Mouse (Mus musculus) embryonic facial prominence, embryonic 13.5 days (tissue): ENCODE measurements around the gene Fmo2. TPM values are rescaled to one million over a fixed set of nuclear protein-coding genes. Genes with fewer than 3 reads are reported as not detected.

ENCODE experiments used
- ATAC-seq: fragments of 200-750 bp; cut with Nextera tagmentation; 2 replicates; pipeline ENCODE4 v1.8.0; 2017; ENCODE audit warnings: low read depth; ENCODE audit not compliant: insufficient number of reproducible peaks, insufficient read depth, low FRiP score, low TSS enrichment
- H3K27ac ChIP-seq: fragments of 300-500 bp; sonication (generic); 2 replicates; pipeline ENCODE4 v1.5.1; 2015; ENCODE audit warnings: moderate library complexity, mild to moderate bottlenecking, inconsistent platforms
- H3K27me3 ChIP-seq: fragments of 300-500 bp; sonication (generic); 2 replicates; pipeline ENCODE4 v1.6.1; 2015; ENCODE audit warnings: mild to moderate bottlenecking, inconsistent platforms
- H3K36me3 ChIP-seq: fragments of 300-500 bp; sonication (generic); 2 replicates; pipeline ENCODE4 v1.6.1; 2015; ENCODE audit warnings: mild to moderate bottlenecking, inconsistent platforms
- H3K4me1 ChIP-seq: fragments of 300-500 bp; sonication (generic); 2 replicates; pipeline ENCODE4 v1.6.1; 2015; ENCODE audit warnings: inconsistent platforms
- H3K4me2 ChIP-seq: fragments of 300-500 bp; sonication (generic); 2 replicates; pipeline ENCODE4 v1.6.1; 2015; ENCODE audit warnings: moderate library complexity, mild to moderate bottlenecking, inconsistent platforms
- H3K4me3 ChIP-seq: fragments of 300-500 bp; sonication (generic); 2 replicates; pipeline ENCODE4 v1.5.1; 2015; ENCODE audit warnings: mild to moderate bottlenecking, inconsistent platforms
- H3K9ac ChIP-seq: fragments of 300-500 bp; sonication (generic); 2 replicates; pipeline ENCODE4 v1.6.1; 2015; ENCODE audit warnings: mild to moderate bottlenecking, inconsistent platforms
- H3K9me3 ChIP-seq: fragments of 300-500 bp; sonication (generic); 2 replicates; pipeline ENCODE4 v1.6.1; 2016; ENCODE audit warnings: inconsistent platforms
- WGBS: fragments of 180-500 bp; shearing (Covaris S2); methylation state at CpG from one replicate; pipeline ENCODE4 v1.1.7; 2015; ENCODE audit warnings: mixed read lengths; 5-methylcytosine and 5-hydroxymethylcytosine counted together
- polyA plus RNA-seq: library from polyadenylated mRNA; unstranded; fragments of >200 nt; fragmentation: Nextera tagmentation; extraction: Ambion mirVana; gene quantifications from 2 replicates; pipeline ENCODE4 v1.2.1, GENCODE M21; 2015

Fmo2 gene
- polyA plus RNA-seq, result 2.8 and 3.3 TPM in 2 replicates

DNA sequence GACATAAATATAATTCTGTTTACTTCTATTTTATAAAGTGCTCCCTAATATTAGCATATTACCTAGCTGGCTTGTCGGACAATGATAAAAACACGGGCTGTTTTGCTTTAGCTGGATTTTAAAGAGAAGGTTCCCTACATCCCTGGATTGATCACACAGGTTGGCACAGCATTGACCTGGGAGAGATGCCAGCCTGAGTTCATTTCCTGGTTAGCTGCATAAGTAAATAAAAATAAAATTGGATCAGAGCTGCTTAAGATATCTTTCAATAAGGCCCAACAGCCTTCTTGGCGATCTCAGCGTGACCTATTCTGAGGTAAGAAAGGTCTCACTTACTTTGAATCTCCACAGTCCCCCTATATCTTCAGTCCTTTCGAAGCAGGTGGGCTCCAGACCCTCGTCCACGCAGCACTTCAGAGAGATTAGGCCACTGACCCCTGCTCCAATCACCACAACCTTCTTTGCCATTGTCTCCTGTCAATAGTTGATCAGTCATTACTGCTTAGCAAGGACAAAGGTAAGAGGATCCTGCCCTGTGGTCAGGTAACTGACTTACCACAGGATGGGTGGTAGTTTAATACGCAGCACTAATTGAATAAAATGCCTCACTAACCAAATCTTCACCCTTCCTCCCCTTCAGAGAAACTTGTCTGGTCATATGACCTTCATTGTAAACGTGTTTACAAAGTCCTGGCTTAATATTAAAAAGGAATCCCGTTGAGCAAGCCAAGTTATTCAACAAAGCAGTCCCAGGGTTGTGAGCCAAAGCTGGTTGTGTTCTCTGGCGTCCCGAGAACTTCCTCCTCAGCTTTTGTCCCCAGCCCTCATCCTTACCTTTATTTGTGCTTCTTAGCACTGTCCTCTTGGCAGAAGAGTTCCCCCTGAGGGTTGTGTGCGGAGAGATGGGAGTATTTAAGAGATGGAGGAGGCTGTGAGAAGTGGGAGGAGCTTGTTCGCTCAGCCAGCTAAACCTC, at the start of gene Fmo2:
Gene Fmo2 (minus strand): TSS at position 889 of the 974 bp plus-strand sequence.
- ATAC-seq, result no peak
- Histone ChIP-seq H3K9me3 (no peaks in the 10 kb centered on the region), H3K27ac (no peak within 1 kb of the TSS), H3K4me1 (peaks cover 8% of the 10 kb centered on the region), H3K4me3 (no peak within 1 kb of the TSS), H3K36me3 (no peaks in the 10 kb centered on the region), H3K9ac (no peak within 1 kb of the TSS), H3K4me2 (no peak within 1 kb of the TSS), H3K27me3 (no peaks in the 10 kb centered on the region)
- WGBS, result 66% methylated on average over 14 of the region's 14 CpGs

DNA sequence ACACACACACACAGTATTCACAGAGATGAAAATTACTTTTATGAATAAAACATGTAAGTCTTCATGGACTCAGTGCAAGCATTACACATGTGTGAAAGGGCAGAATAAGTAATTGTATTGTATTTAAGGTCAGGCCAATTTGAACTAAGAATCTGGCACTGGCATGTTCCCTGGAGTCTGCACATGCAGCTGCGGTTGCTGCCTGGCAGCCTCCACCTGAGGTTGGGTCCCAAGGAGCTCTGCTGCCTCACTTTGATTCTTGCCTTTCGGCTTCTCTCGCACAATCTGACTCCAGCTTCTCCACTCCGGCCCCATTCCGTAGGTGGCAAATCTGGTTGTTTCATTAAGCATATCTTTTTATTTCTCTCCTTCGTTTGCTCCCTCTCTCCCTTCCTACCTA, 49.4 kb upstream of the Fmo2 start:
- 80% methylated on average over 6 of the region's 6 CpGs for WGBS
- no peak overlapping the region for H3K4me3 ChIP-seq
- no peak overlapping the region for H3K4me2 ChIP-seq
- H3K4me1 ChIP-seq, result no peaks in the 10 kb centered on the region; the same call in 1 of the 2 replicates
- H3K9me3 ChIP-seq, result no peaks in the 10 kb centered on the region
- no peaks in the 10 kb centered on the region for H3K36me3 ChIP-seq
- H3K27ac ChIP-seq, result no peak overlapping the region
- no peak for ATAC-seq
- no peak overlapping the region for H3K9ac ChIP-seq
- no peaks in the 10 kb centered on the region for H3K27me3 ChIP-seq

DNA sequence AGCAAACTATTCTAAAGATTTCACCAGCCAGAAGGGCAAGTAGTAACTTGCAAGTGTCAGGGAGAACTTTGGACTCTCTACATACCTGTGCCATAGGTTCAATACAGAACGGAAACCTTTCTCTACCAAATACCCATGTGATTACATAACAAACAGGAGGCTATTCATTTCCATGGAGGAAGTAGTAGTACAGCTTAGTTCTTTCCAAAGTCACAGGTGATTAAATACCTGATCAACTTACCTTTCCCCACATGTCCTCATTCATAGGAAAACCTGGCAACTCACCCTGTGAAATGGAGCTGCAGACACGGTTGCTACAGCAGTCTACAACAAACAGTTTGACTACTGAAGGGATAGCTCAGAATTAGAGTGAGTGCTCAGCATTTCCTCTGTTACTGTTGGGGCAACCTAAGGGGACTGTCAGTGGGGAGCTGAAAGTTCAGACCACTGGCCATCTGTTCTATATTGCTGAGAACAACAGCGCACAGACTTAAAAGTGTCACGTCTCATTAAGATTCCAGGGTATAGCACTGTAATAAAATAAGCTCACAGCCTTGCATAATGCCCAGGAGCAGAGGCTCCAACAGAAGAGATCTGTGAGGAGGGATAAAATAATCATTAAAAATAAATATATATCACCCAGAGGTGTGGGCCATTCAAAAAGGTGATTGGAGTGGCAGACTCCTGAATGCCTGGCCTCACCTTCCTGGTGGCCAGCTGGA, 48.5 kb upstream of the Fmo2 start:
- 45% methylated on average over 4 of the region's 4 CpGs for WGBS

DNA sequence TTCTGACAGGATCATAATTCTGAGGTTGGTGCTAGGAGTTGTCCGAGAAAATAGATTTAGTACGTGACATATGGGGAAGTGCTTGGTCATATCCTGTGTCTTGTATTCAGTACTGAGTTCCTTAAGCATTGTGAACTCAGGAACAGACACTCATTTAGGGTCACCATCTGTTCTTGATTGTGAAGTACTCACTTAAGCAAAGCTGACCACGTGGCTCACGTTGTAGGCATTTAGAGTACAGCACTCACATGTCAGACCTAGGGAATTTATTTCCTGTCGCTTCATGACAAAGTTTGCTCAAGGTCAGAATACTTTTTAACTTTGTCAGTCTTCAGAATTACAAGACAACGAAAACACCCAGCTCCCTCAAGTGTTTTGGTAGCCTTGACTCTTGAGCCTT, 45.2 kb upstream of the Fmo2 start:
- Histone ChIP-seq H3K9ac (no peak overlapping the region), H3K27ac (no peak overlapping the region), H3K27me3 (no peaks in the 10 kb centered on the region), H3K36me3 (no peaks in the 10 kb centered on the region), H3K9me3 (no peaks in the 10 kb centered on the region), H3K4me2 (no peak overlapping the region), H3K4me3 (no peak overlapping the region), H3K4me1 (no peaks in the 10 kb centered on the region; the same call in 1 of the 2 replicates)
- no peak for ATAC-seq
- 31% methylated on average over 6 of the region's 6 CpGs for WGBS

More for the DNA sequence above, 48.5 kb upstream of the Fmo2 start:
- no peak overlapping the region for H3K27ac ChIP-seq
- H3K4me2 ChIP-seq, result no peak overlapping the region
- no peaks in the 10 kb centered on the region; the same call in 1 of the 2 replicates for H3K4me1 ChIP-seq
- H3K9ac ChIP-seq, result no peak overlapping the region
- H3K27me3 ChIP-seq, result no peaks in the 10 kb centered on the region
- ATAC-seq, result peak; percentile 59
- no peaks in the 10 kb centered on the region for H3K36me3 ChIP-seq
- no peaks in the 10 kb centered on the region for H3K9me3 ChIP-seq
- no peak overlapping the region for H3K4me3 ChIP-seq

DNA sequence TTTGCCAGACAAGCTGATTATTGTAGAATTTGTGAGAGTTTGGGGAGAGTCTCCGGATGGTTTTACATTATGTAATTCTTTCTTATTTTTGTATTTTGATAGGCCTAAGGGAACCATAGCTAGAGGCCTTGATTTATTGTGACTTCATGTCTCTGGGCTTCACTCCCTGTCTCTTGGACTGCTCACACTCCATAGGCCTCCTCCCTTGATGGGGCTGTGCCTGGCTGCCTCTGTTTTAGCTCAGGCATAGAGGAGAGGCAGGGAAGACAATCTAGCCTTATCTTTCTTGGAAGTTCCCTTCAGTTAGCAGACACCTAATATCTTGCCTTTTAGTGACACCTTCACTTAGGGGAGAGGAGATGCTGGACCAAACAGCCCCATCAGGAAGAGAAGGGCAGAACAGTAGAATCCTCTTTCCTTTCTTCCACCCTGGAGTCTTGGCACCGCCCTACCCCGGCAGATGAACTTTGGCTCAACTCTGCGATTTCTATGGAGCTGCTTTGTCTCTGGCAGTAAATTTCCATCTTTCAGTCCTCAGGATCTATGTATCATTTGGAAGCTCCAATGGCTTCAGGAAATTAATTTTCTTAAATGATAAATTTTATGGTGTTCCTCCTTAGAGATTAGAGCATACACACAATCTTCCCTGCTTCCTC, 40.3 kb upstream of the Fmo2 start:
- Histone ChIP-seq H3K4me3 (no peak overlapping the region), H3K4me2 (no peak overlapping the region), H3K27ac (no peak overlapping the region), H3K36me3 (no peaks in the 10 kb centered on the region), H3K9ac (no peak overlapping the region), H3K9me3 (no peaks in the 10 kb centered on the region), H3K4me1 (no peaks in the 10 kb centered on the region), H3K27me3 (no peaks in the 10 kb centered on the region)
- ATAC-seq, result no peak
- WGBS, result 92% methylated on average over 4 of the region's 4 CpGs

DNA sequence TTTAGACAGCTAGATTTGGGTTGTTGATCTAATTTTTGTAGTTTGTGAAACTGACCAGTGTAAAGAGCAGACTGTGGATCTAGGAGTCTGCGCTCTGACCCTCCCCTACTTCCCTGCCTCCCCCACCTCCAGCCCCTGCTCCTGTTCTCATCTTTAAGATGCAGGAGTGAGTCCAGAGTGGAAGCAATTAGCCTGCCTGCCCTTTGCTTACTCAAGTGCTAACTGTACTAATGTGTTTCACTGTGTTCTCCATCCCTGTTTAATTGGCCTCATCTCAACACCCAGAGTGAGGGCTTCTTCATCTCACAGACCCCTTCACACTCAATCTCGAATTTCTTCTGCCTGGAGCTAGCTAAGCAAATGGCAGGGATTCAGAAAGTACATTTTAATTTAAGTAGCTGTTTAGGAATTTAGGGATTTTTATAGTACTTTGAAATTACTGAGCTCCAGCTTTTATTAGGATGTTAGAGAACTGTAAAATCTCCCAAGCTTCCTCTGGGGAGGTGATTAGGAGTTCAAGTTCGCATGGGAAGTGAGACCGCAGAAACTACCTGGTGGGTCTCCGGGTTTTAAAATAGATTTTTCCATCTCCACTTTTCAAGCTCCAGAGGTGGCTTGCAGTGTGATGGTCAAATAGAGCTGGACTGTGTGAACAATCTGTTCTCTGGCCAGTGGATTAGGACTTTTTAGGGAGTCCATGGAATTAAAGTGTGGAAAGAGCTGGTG, 39.6 kb upstream of the Fmo2 start:
- 75% methylated on average over 5 of the region's 5 CpGs for WGBS
- no peak overlapping the region for H3K27ac ChIP-seq
- no peak for ATAC-seq

DNA sequence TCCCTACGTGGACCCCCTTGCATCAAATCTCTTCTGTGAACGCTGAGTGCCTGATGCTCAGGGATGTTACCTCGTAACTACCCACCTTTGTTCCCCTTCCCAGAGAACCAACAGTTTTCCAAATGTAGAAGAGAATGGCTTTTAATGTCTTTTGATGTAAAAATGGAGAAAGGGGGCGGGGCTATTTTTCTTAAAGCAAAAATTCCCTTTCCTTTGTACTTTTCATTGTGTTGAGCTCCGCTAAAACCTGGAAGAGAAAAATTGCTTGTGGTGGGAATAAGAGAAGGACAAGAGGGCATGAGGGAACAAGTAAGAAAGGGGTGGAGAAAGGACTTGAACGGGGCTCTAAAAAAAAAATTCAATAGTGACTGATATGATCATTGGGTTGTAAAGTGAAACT, 38.9 kb upstream of the Fmo2 start, which contains the start of gene Fmo6:
Gene Fmo6 (minus strand): TSS at position 101 of the 400 bp plus-strand sequence.
- Histone ChIP-seq H3K4me1 (no peaks in the 10 kb centered on the region), H3K9me3 (no peaks in the 10 kb centered on the region), H3K4me2 (no peak within 1 kb of the TSS), H3K9ac (no peak within 1 kb of the TSS), H3K27ac (no peak within 1 kb of the TSS), H3K4me3 (no peak within 1 kb of the TSS), H3K27me3 (no peaks in the 10 kb centered on the region), H3K36me3 (no peaks in the 10 kb centered on the region)
- ATAC-seq, result no peak
- 78% methylated on average over 6 of the region's 6 CpGs for WGBS

More for the DNA sequence above, 39.6 kb upstream of the Fmo2 start:
- Histone ChIP-seq H3K4me1 (no peaks in the 10 kb centered on the region), H3K4me2 (no peak overlapping the region), H3K9me3 (no peaks in the 10 kb centered on the region), H3K36me3 (no peaks in the 10 kb centered on the region), H3K9ac (no peak overlapping the region), H3K4me3 (no peak overlapping the region), H3K27me3 (no peaks in the 10 kb centered on the region)

DNA sequence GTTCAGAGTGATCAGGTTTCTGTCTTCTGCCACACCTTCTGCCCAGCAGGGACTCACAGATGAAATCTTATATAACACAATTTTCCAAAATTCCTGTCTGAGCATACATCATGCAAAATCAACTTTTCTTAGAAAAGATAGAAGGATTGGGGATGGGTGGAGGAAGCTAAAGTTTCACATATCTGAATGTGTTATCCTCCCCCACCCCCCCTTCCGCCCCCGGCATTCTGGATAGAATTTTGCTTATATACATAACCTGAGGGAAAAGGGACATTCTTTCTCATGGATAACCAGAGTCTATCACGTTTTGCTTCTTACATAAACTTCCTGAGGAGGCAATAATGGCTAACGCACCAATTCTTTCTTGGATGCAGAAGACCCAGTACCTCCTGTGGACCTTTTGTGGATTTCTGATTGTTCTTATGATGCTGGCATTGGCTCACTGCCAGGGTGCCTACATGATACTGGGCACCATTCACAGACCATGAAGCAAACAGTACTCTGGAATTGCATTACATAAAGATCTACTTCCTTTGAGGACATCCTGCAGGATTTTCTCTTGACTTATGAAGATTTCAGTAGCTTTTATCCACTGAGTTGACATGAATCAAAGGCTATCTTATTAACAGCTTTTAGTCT, 36.0 kb upstream of the Fmo2 start:
- no peak overlapping the region for H3K4me2 ChIP-seq
- 53% methylated on average over 4 of the region's 4 CpGs for WGBS
- no peak overlapping the region for H3K4me3 ChIP-seq
- H3K27ac ChIP-seq, result no peak overlapping the region
- no peak overlapping the region for H3K9ac ChIP-seq
- ATAC-seq, result no peak
- H3K36me3 ChIP-seq, result no peaks in the 10 kb centered on the region
- no peaks in the 10 kb centered on the region for H3K27me3 ChIP-seq
- H3K4me1 ChIP-seq, result no peaks in the 10 kb centered on the region
- no peaks in the 10 kb centered on the region for H3K9me3 ChIP-seq

DNA sequence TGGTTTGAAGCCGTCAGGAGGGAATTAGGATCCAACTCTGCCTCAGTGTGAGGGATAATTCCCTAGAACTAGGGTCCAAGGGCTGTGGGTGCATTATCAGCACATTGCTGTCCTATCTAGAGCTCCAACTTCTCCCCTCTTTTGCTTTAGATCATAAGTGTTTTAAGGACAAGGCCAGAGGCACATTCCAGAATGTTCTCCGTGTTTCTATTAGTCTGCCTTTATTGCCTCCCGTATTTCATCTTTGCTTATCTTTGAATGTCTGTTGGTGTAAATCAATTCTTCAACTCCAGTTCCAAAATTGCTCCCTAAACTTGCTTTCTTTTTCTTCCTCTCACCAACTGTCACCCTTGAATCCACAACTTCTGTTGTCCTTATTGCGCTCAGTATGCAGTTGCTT, 33.9 kb upstream of the Fmo2 start:
- no peaks in the 10 kb centered on the region for H3K4me1 ChIP-seq
- H3K27ac ChIP-seq, result no peak overlapping the region
- no peak overlapping the region for H3K4me2 ChIP-seq
- WGBS, result 73% methylated on average over 4 of the region's 4 CpGs
- H3K36me3 ChIP-seq, result no peaks in the 10 kb centered on the region
- no peak overlapping the region for H3K9ac ChIP-seq
- no peaks in the 10 kb centered on the region for H3K27me3 ChIP-seq
- ATAC-seq, result no peak
- no peaks in the 10 kb centered on the region for H3K9me3 ChIP-seq
- no peak overlapping the region for H3K4me3 ChIP-seq

DNA sequence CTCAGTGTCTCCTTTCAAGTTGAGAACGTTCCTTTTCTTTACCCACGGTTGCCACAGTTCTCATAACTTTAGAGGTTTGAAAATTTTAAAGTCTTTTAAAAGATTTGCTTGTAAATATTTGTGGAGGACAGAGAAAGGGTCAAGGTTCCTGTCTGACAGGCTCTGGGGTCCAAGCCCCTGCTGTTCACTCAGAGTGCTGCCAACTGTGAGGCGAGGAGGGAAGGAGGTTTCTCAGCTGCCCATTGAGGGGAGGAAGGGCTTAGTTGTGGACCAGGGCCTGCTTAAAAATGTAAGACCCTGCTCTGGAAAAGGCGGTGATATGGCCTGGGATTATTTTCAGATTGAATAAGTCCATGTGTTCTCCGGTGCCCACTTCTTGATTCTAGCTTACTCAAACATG, 33.4 kb upstream of the Fmo2 start:
- no peaks in the 10 kb centered on the region for H3K9me3 ChIP-seq
- no peaks in the 10 kb centered on the region for H3K36me3 ChIP-seq
- no peak overlapping the region for H3K4me2 ChIP-seq
- no peak for ATAC-seq
- H3K9ac ChIP-seq, result no peak overlapping the region
- no peaks in the 10 kb centered on the region for H3K27me3 ChIP-seq
- no peak overlapping the region for H3K4me3 ChIP-seq
- H3K27ac ChIP-seq, result no peak overlapping the region; the same call in 1 of the 2 replicates
- WGBS, result 66% methylated on average over 5 of the region's 5 CpGs
- H3K4me1 ChIP-seq, result no peaks in the 10 kb centered on the region
